Mouse (Mus musculus) megakaryocyte, embryonic 14.5 days (primary cell): ENCODE measurements at regions not wholly inside any gene's neighbourhood (a gene's known extent, or its start where the extent isn't known, plus 50 kb on each side); places are given as distances from the start of the nearest gene placed in this dataset.

Experiments
- FLI1 ChIP-seq: IDR thresholded peaks from 2 replicates; pipeline ENCODE4 v1.6.1; 2012; ENCODE audit warnings: low read length, inconsistent platforms, mixed read lengths
- GATA1 ChIP-seq: IDR thresholded peaks from 3 replicates; pipeline ENCODE4 v1.6.1; 2012; ENCODE audit warnings: mixed read lengths, low read length, inconsistent platforms, borderline replicate concordance

DNA sequence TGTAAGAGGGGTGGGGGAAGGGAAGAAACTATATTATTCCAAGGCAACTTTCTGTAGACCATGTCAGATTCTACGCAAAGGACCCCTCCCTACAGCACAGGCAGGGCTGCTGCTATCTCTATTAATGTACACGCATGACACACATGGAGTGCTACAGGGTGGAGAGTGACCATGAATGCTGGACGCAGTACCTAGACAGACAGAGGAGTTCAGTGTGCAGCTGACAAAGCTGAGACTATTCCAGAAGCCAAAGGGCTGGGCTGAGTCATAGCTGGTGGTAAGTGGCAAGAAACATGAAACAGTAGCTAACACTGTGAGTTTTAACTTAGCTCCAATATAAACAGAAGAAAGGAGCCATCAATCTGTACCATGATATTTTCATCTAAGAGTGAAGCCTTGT lies 250.4 kb downstream of the Qk start:
- no peak for TF ChIP-seq GATA1
- no peak for TF ChIP-seq FLI1
